Mouse (Mus musculus) thymus, adult 18-20 months (tissue): Measurements from ENCODE around the gene Rab3a.

Experiments used
- DNase-seq, 2 experiments: peaks; one replicate each; pipeline ENCODE4 v3.0.0; 2022; ENCODE audit warnings: mixed read lengths in 2 of 2

Rab3a gene

GRCm38 (mm10) chr8:70803761-70804480 is 49.4 kb downstream of the Rab3a start:
- peak; percentile 82 to 84 for DNase-seq

- DNase-seq = peak; percentile 79 to 81
Observed at GRCm38 (mm10) chr8:70804481-70805206, 50.2 kb downstream of the Rab3a start, which contains the start of gene Mast3. Mast3 (minus strand) TSS chr8:70805054.

GRCm38 (mm10) chr8:70806541-70806940 is 52.1 kb downstream of the Rab3a start:
- DNase-seq = peak; percentile 73 to 87

GRCm38 (mm10) chr8:70807304-70807703 is 52.8 kb downstream of the Rab3a start:
- DNase-seq = no peak

- no peak for DNase-seq
Observed at GRCm38 (mm10) chr8:70808239-70808638, 53.8 kb downstream of the Rab3a start, which contains the start of gene Il12rb1. Il12rb1 (plus strand) TSS chr8:70808449.
